Mouse (Mus musculus) central nervous system, embryonic 18 days (tissue): ENCODE results near the gene Clec12a. TPM values are rescaled to one million over a fixed set of nuclear protein-coding genes. Genes with fewer than 3 reads are reported as not detected.

Experiments used
- polyA plus RNA-seq: library from polyadenylated mRNA; depleted of rRNA; stranded (reverse); fragments of >200 nt; gene quantifications from 2 replicates; pipeline ENCODE4 v1.2.3, GENCODE M21; 2012; rRNA removed

Gene Clec12a
- 0.08 and 0.59 TPM in 2 replicates for polyA plus RNA-seq

GRCm38 (mm10) chr6:129342391-129342790 is at the start of gene Clec12a:
Gene Clec12a, plus strand, starts transcription at chr6:129342691.

GRCm38 (mm10) chr6:129331610-129332009 is 10.9 kb upstream of the Clec12a start, which contains the start of gene 4922502D21Rik:
Gene 4922502D21Rik, minus strand, starts transcription at chr6:129331796.

DNA sequence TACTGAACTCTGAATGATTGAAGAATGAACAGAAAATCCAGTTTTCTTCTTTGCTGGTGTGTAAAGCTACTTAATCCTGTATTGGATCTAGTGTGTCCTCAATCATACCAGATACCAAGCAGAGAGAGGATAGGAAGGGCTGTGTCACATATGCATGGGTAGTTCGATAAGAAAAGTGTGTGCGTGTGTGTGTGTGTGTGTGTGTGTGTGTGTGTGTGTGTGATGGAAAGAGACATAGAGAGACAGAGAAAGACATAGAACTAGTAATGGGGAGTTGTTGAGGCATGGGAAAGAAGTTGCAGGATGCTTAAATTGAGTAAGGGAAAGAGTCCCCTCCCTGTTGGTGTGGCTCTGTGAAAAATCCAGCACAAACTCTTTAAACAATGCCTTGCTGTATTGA is 43.3 kb downstream of the Clec12a start, which contains the start of gene Clec12b:
TSS of gene Clec12b (minus strand) at position 101 of the 400 bp plus-strand sequence.

GRCm38 (mm10) chr6:129396997-129397396 is 54.5 kb downstream of the Clec12a start, which contains the start of gene Clec1b:
Gene Clec1b, plus strand, starts transcription at chr6:129397297.

GRCm38 (mm10) chr6:129408562-129408961 is 66.1 kb downstream of the Clec12a start, which contains the start of gene Clec9a:
Gene Clec9a, plus strand, starts transcription at chr6:129408862.

Other genes with a start within 250 kb of the Clec12a start
- 0.04 TPM in 1 of 2 replicates, not detected in the other for gene Clec2e, start 241.8 kb upstream of the Clec12a start, polyA plus RNA-seq
- 5.4 and 8.6 TPM in 2 replicates for gene Clec2d, start 162.1 kb upstream of the Clec12a start, polyA plus RNA-seq
- gene Cd69, start 67.3 kb upstream of the Clec12a start, polyA plus RNA-seq = 0.04 TPM in 1 of 2 replicates, not detected in the other
- gene 4922502D21Rik, start 10.9 kb upstream of the Clec12a start, polyA plus RNA-seq = not detected in 2 replicates
- 0.17 TPM in 2 replicates for gene Clec12b, start 43.2 kb downstream of the Clec12a start, polyA plus RNA-seq
- 0.36 and 0.49 TPM in 2 replicates for gene Clec1b, start 54.6 kb downstream of the Clec12a start, polyA plus RNA-seq
- gene Clec9a, start 66.2 kb downstream of the Clec12a start, polyA plus RNA-seq = 0.05 and 0.08 TPM in 2 replicates
- 0.71 and 0.79 TPM in 2 replicates for gene Clec1a, start 109.3 kb downstream of the Clec12a start, polyA plus RNA-seq
- 0.01 TPM in 1 of 2 replicates, not detected in the other for gene Olr1, start 164.5 kb downstream of the Clec12a start, polyA plus RNA-seq
- gene Tmem52b, start 169.9 kb downstream of the Clec12a start, polyA plus RNA-seq = not detected in 2 replicates
- gene Gabarapl1, start 190.5 kb downstream of the Clec12a start, polyA plus RNA-seq = 226 TPM in 2 replicates
- gene Klre1, start 235.2 kb downstream of the Clec12a start, polyA plus RNA-seq = 0.19 and 0.20 TPM in 2 replicates
- 0.12 TPM in 1 of 2 replicates, not detected in the other for gene Klrd1, start 249.1 kb downstream of the Clec12a start, polyA plus RNA-seq